Mouse (Mus musculus) midbrain, embryonic 16.5 days (tissue): Measurements from ENCODE around the gene Grin2a. TPM values are rescaled to one million over a fixed set of nuclear protein-coding genes. Genes with fewer than 3 reads are reported as not detected.

Source experiments
- ATAC-seq: fragments of 200-750 bp; cut with Nextera tagmentation; 2 replicates; pipeline ENCODE4 v1.8.0; 2017; ENCODE audit warnings: moderate TSS enrichment
- H3K27ac ChIP-seq: fragments of 300-500 bp; sonication (generic); 2 replicates; pipeline ENCODE4 v1.5.1; 2014; ENCODE audit warnings: mild to moderate bottlenecking, low read length, mixed read lengths
- H3K27me3 ChIP-seq: fragments of 300-500 bp; sonication (generic); 2 replicates; pipeline ENCODE4 v1.6.1; 2014; ENCODE audit warnings: low read depth, low read length, mixed read lengths; ENCODE audit not compliant: control insufficient read depth, insufficient read depth
- H3K36me3 ChIP-seq: fragments of 300-500 bp; sonication (generic); 2 replicates; pipeline ENCODE4 v1.6.1; 2014; ENCODE audit warnings: mild to moderate bottlenecking, low read length, moderate library complexity, mixed read lengths; ENCODE audit not compliant: control insufficient read depth, insufficient read depth
- H3K4me1 ChIP-seq: fragments of 300-500 bp; sonication (generic); 2 replicates; pipeline ENCODE4 v1.6.1; 2014; ENCODE audit warnings: mild to moderate bottlenecking, low read length, mixed read lengths; ENCODE audit not compliant: control insufficient read depth, insufficient read depth
- H3K4me2 ChIP-seq: fragments of 300-500 bp; sonication (generic); 2 replicates; pipeline ENCODE4 v1.6.1; 2014; ENCODE audit warnings: mild to moderate bottlenecking, low read length, mixed read lengths
- H3K4me3 ChIP-seq: fragments of 300-500 bp; sonication (generic); 2 replicates; pipeline ENCODE4 v1.5.1; 2014; ENCODE audit warnings: low read depth, mild to moderate bottlenecking, low read length, moderate library complexity, mixed read lengths
- H3K9ac ChIP-seq: fragments of 300-500 bp; sonication (generic); 2 replicates; pipeline ENCODE4 v1.6.1; 2014; ENCODE audit warnings: low read depth, low read length, mixed read lengths
- H3K9me3 ChIP-seq: fragments of 300-500 bp; sonication (generic); replicated peaks from 2 replicates; pipeline ENCODE4 v1.6.1; 2014; ENCODE audit warnings: mild to moderate bottlenecking, low read length, mixed read lengths; ENCODE audit not compliant: control insufficient read depth, poor library complexity, severe bottlenecking
- WGBS: fragments of 180-500 bp; shearing (Covaris S2); extraction: QIAGEN DNeasy Blood & Tissue Kit; methylation state at CpG from one replicate; pipeline ENCODE4 v1.1.7; 2014; 5-methylcytosine and 5-hydroxymethylcytosine counted together
- polyA plus RNA-seq: library from polyadenylated mRNA; unstranded; fragments of >200 nt; fragmentation: Nextera tagmentation; extraction: Ambion mirVana; gene quantifications from 2 replicates; pipeline ENCODE4 v1.2.1, GENCODE M21; 2015

Grin2a gene
- polyA plus RNA-seq, 1 experiment from 2014 or later: 7.6 TPM

- Histone ChIP-seq H3K4me1 (no peaks in the 10 kb centered on the region), H3K36me3 (no peaks in the 10 kb centered on the region), H3K9me3 (no peaks in the 10 kb centered on the region), H3K4me2 (no peak overlapping the region), H3K27me3 (no peaks in the 10 kb centered on the region), H3K27ac (no peak overlapping the region), H3K4me3 (no peak overlapping the region), H3K9ac (no peak overlapping the region)
- no peak for ATAC-seq
- 83% methylated on average over 4 of the region's 4 CpGs for WGBS
Measured at GRCm38 (mm10) chr16:9865039-9865438, 130.3 kb downstream of the Grin2a start.

GRCm38 (mm10) chr16:9857758-9858157, 137.6 kb downstream of the Grin2a start:
- Histone ChIP-seq H3K9me3 (no peaks in the 10 kb centered on the region), H3K4me1 (no peaks in the 10 kb centered on the region), H3K27ac (no peak overlapping the region), H3K4me2 (no peak overlapping the region), H3K36me3 (no peaks in the 10 kb centered on the region), H3K4me3 (no peak overlapping the region), H3K9ac (no peak overlapping the region), H3K27me3 (no peaks in the 10 kb centered on the region)
- ATAC-seq: no peak
- WGBS: 83% methylated on average over 2 of the region's 2 CpGs

- H3K27ac ChIP-seq: no peak overlapping the region
- H3K9ac ChIP-seq: no peak overlapping the region
- no peaks in the 10 kb centered on the region for H3K27me3 ChIP-seq
- no peaks in the 10 kb centered on the region for H3K4me1 ChIP-seq
- no peak overlapping the region for H3K4me2 ChIP-seq
- 83% methylated on average over 12 of the region's 12 CpGs for WGBS
- H3K4me3 ChIP-seq: no peak overlapping the region
- H3K9me3 ChIP-seq: no peaks in the 10 kb centered on the region
- ATAC-seq: no peak
- H3K36me3 ChIP-seq: no peaks in the 10 kb centered on the region
Measured at GRCm38 (mm10) chr16:9851265-9851988, 143.9 kb downstream of the Grin2a start.

- H3K36me3 ChIP-seq: no peaks in the 10 kb centered on the region
- ATAC-seq: no peak
- H3K4me3 ChIP-seq: no peak overlapping the region
- H3K9ac ChIP-seq: no peak overlapping the region
- H3K27me3 ChIP-seq: no peaks in the 10 kb centered on the region
- H3K4me1 ChIP-seq: no peaks in the 10 kb centered on the region
- no peak overlapping the region for H3K27ac ChIP-seq
- no peak overlapping the region for H3K4me2 ChIP-seq
- 57% methylated on average over 3 of the region's 3 CpGs for WGBS
- no peaks in the 10 kb centered on the region for H3K9me3 ChIP-seq
Measured at GRCm38 (mm10) chr16:9841496-9841895, 153.9 kb downstream of the Grin2a start.

GRCm38 (mm10) chr16:9836542-9836941, 158.8 kb downstream of the Grin2a start:
- 41% methylated on average over 8 of the region's 8 CpGs for WGBS
- ATAC-seq: no peak
- Histone ChIP-seq H3K36me3 (no peaks in the 10 kb centered on the region), H3K4me2 (no peak overlapping the region), H3K4me3 (no peak overlapping the region), H3K27me3 (no peaks in the 10 kb centered on the region), H3K27ac (no peak overlapping the region), H3K4me1 (no peaks in the 10 kb centered on the region), H3K9ac (no peak overlapping the region), H3K9me3 (no peaks in the 10 kb centered on the region)

- Histone ChIP-seq H3K4me2 (no peak overlapping the region), H3K4me3 (no peak overlapping the region), H3K27ac (no peak overlapping the region), H3K4me1 (no peaks in the 10 kb centered on the region), H3K9ac (no peak overlapping the region), H3K36me3 (no peaks in the 10 kb centered on the region), H3K27me3 (no peaks in the 10 kb centered on the region), H3K9me3 (no peaks in the 10 kb centered on the region)
- ATAC-seq: no peak
- 89% methylated on average over 2 of the region's 2 CpGs for WGBS
Measured at GRCm38 (mm10) chr16:9834236-9834635, 161.1 kb downstream of the Grin2a start.

GRCm38 (mm10) chr16:9825110-9825483, 170.3 kb downstream of the Grin2a start:
- no peaks in the 10 kb centered on the region for H3K4me1 ChIP-seq
- no peak for ATAC-seq
- H3K27me3 ChIP-seq: no peaks in the 10 kb centered on the region
- H3K36me3 ChIP-seq: no peaks in the 10 kb centered on the region
- 67% methylated on average over 2 of the region's 2 CpGs for WGBS
- no peak overlapping the region for H3K27ac ChIP-seq
- no peak overlapping the region for H3K4me3 ChIP-seq
- no peak overlapping the region for H3K9ac ChIP-seq
- no peak overlapping the region for H3K4me2 ChIP-seq
- H3K9me3 ChIP-seq: no peaks in the 10 kb centered on the region

GRCm38 (mm10) chr16:9824436-9825109, 170.8 kb downstream of the Grin2a start:
- Histone ChIP-seq H3K4me1 (no peaks in the 10 kb centered on the region), H3K36me3 (no peaks in the 10 kb centered on the region), H3K27me3 (no peaks in the 10 kb centered on the region), H3K9ac (no peak overlapping the region), H3K9me3 (no peaks in the 10 kb centered on the region), H3K4me3 (no peak overlapping the region), H3K27ac (no peak overlapping the region), H3K4me2 (no peak overlapping the region)
- WGBS: 88% methylated on average over 4 of the region's 4 CpGs
- no peak for ATAC-seq

GRCm38 (mm10) chr16:9823686-9824085, 171.7 kb downstream of the Grin2a start:
- H3K4me2 ChIP-seq: no peak overlapping the region
- no peaks in the 10 kb centered on the region for H3K27me3 ChIP-seq
- H3K4me1 ChIP-seq: no peaks in the 10 kb centered on the region
- H3K9ac ChIP-seq: no peak overlapping the region
- no peak for ATAC-seq
- no peak overlapping the region for H3K4me3 ChIP-seq
- no peaks in the 10 kb centered on the region for H3K9me3 ChIP-seq
- H3K27ac ChIP-seq: no peak overlapping the region
- no peaks in the 10 kb centered on the region for H3K36me3 ChIP-seq
